Mouse (Mus musculus) cerebellum, adult 18-20 months (tissue): ENCODE results near the gene Msh4.
A peak's percentile ranks its signal among the peaks of the same experiment; 100 is the strongest.
"Not testable (repeated sequence)": the region's sequence is repeated elsewhere in the genome, so short reads cannot be mapped to it uniquely, and the experiment has no call there.

Experiments used
- DNase-seq, 2 experiments: peaks; one replicate each; pipeline ENCODE4 v3.0.0; 2021

The Msh4 gene

GRCm38 (mm10) chr3:153849368-153850015 lies 56.4 kb downstream of the Msh4 start:
- DNase-seq, result no peak

- no peak for DNase-seq
Measured at GRCm38 (mm10) chr3:153847207-153847733, 58.7 kb downstream of the Msh4 start.

GRCm38 (mm10) chr3:153846109-153846508 lies 59.8 kb downstream of the Msh4 start:
- DNase-seq, result no peak

GRCm38 (mm10) chr3:153845500-153845899 lies 60.4 kb downstream of the Msh4 start:
- no peak for DNase-seq

- no peak for DNase-seq
Measured at GRCm38 (mm10) chr3:153844757-153845156, 61.2 kb downstream of the Msh4 start.

GRCm38 (mm10) chr3:153844030-153844429 lies 61.9 kb downstream of the Msh4 start, which contains the start of gene Asb17:
TSS of gene Asb17 (plus strand) at chr3:153844209.
- DNase-seq, result no peak

GRCm38 (mm10) chr3:153837593-153837992 lies 68.3 kb downstream of the Msh4 start:
- no peak for DNase-seq

- DNase-seq, result no peak
Measured at GRCm38 (mm10) chr3:153836316-153836715, 69.6 kb downstream of the Msh4 start.

GRCm38 (mm10) chr3:153835455-153836086 lies 70.4 kb downstream of the Msh4 start:
- DNase-seq, result peak; percentile 63 to 69

- no peak for DNase-seq
Measured at GRCm38 (mm10) chr3:153834071-153834470, 71.9 kb downstream of the Msh4 start.

GRCm38 (mm10) chr3:153832654-153832945 lies 73.3 kb downstream of the Msh4 start:
- DNase-seq, result no peak

GRCm38 (mm10) chr3:153831873-153832653 lies 73.9 kb downstream of the Msh4 start:
- no peak for DNase-seq

GRCm38 (mm10) chr3:153831014-153831872 lies 74.7 kb downstream of the Msh4 start:
- DNase-seq, result peak; percentile 80 to 83

GRCm38 (mm10) chr3:153829788-153830187 lies 76.2 kb downstream of the Msh4 start:
- not testable (repeated sequence) for DNase-seq

GRCm38 (mm10) chr3:153826616-153827015 lies 79.3 kb downstream of the Msh4 start:
- DNase-seq, result no peak

GRCm38 (mm10) chr3:153825197-153825596 lies 80.7 kb downstream of the Msh4 start:
- DNase-seq, result no peak

- DNase-seq, result peak in 1 of 2 experiments; percentile 19
Measured at GRCm38 (mm10) chr3:153823671-153824515, 82.0 kb downstream of the Msh4 start.

- no peak for DNase-seq
Measured at GRCm38 (mm10) chr3:153819438-153819837, 86.5 kb downstream of the Msh4 start.

- DNase-seq, result no peak
Measured at GRCm38 (mm10) chr3:153818723-153819122, 87.2 kb downstream of the Msh4 start.

GRCm38 (mm10) chr3:153817376-153817890 lies 88.5 kb downstream of the Msh4 start:
- DNase-seq, result no peak

- DNase-seq, result no peak
Measured at GRCm38 (mm10) chr3:153814026-153814425, 91.9 kb downstream of the Msh4 start.
